Comparison of ENCODE assay signal across 8 mouse cellular contexts in genomic region chr1:172619235-172619634, GRCm38 (mm10). TPM values are rescaled to one million over a fixed set of nuclear protein-coding genes. Genes with fewer than 3 reads are reported as not detected.
DNase-seq lines count a peak whose midpoint lies in the region; TF ChIP-seq lines count a peak whose summit lies in the region.
"Had no signal": no experiment of that assay in that cellular context is flagged by ENCODE, and none has a peak within 500 bp of the region (broad histone marks: within the 10 kb centered on the region; RNA-seq: fewer than 3 reads in every experiment).

No protein-coding gene starts in this region.

- peak; percentile 74 for TF ChIP-seq RAD21 in MEL (IDR thresholded peaks at IDR 0.05; ENCODE audit: low read depth, low read length)

- intact Hi-C loops in gastrocnemius, adult 2 months (cut with DNase I): loop anchor here (1.0 kb wide), 1 partner anchor 15 kb away; no protein-coding TSS in a partner anchor

- H3K9me3 ChIP-seq in MEL (replicated peaks; ENCODE audit: insufficient read depth, low read length): no peaks in the 10 kb centered on the region

- peak; percentile 83 to 98 (median 83) for TF ChIP-seq CTCF in MEL (IDR thresholded peaks at IDR 0.05 in 2 of 3, conservative IDR thresholded peaks at IDR 0.05 in 1 of 3; ENCODE audit: control insufficient read depth in 1 of 3, insufficient read depth in 1 of 3, low read depth in 2 of 3, low read length in 3 of 3, poor library complexity in 1 of 3, severe bottlenecking in 1 of 3)
- TF ChIP-seq CTCF in gastrocnemius, adult 2 months (IDR thresholded peaks at IDR 0.05): peak; percentile 96

- no peak overlapping the region for H3K27ac ChIP-seq in MEL (ENCODE audit: control insufficient read depth, low read depth, low read length)
- no peak overlapping the region for H3K27ac ChIP-seq in gastrocnemius, adult 2 months

- no peaks in the 10 kb centered on the region for H3K4me1 ChIP-seq in MEL (ENCODE audit: control insufficient read depth in 1 of 2, insufficient read depth in 2 of 2, low read length in 2 of 2)

- TF ChIP-seq EP300 in MEL (IDR thresholded peaks at IDR 0.05; ENCODE audit: low read depth in 1 of 2, low read length in 2 of 2): no peak

- peaks cover 0 to 4% of the 10 kb centered on the region in 2 experiments; a peak in 2 of 4 replicates for H3K27me3 ChIP-seq in MEL (ENCODE audit: control insufficient read depth in 1 of 2, insufficient read depth in 2 of 2, low read length in 2 of 2)

- no peaks in the 10 kb centered on the region for H3K79me2 ChIP-seq in MEL (ENCODE audit: control insufficient read depth, insufficient read depth, low read length, poor library complexity)

- no peak overlapping the region for H3K4me3 ChIP-seq in MEL (ENCODE audit: control insufficient read depth in 1 of 2, insufficient read depth in 1 of 2, low read depth in 2 of 2, low read length in 2 of 2)
- H3K4me3 ChIP-seq in gastrocnemius, adult 2 months: peak overlapping the region; percentile 13; the same call in 1 of the 2 replicates

- DNase-seq in CD4-positive, CD25-positive, alpha-beta regulatory T cell, adult 2 months (ENCODE audit: low read depth, low spot score): peak; percentile 78
- DNase-seq in MEL (ENCODE audit: low read depth, low spot score): peak; percentile 60
- peak; percentile 47 for DNase-seq in cerebellum, adult 11-12 months
- peak; percentile 83 for DNase-seq in gastrocnemius, adult 2 months
- peak; percentile 89 for DNase-seq in kidney, postnatal 10 days
- DNase-seq in lung, postnatal 10 days: peak; percentile 80
- DNase-seq in skeletal muscle tissue, adult 2 months (ENCODE audit: low read depth, low spot score): peak; percentile 35

- no peak overlapping the region for H3K9ac ChIP-seq in MEL (ENCODE audit: control insufficient read depth, low read depth, low read length, poor library complexity, severe bottlenecking)

- no peaks in the 10 kb centered on the region for H3K36me3 ChIP-seq in MEL (ENCODE audit: control insufficient read depth in 1 of 2, insufficient read depth in 2 of 2, low read length in 2 of 2)

- no peak for TF ChIP-seq POLR2A in MEL (IDR thresholded peaks at IDR 0.05; ENCODE audit: control insufficient read depth in 1 of 2, insufficient read depth in 1 of 2, low read depth in 1 of 2, low read length in 2 of 2, poor library complexity in 1 of 2)

TF ChIP-seq in MEL, 35 proteins besides CTCF, POLR2A, EP300 and RAD21:
- TF ChIP-seq KAT2A (conservative IDR thresholded peaks at IDR 0.05; ENCODE audit: low read depth, low read length): no peak
- TF ChIP-seq ZC3H11A (IDR thresholded peaks at IDR 0.05; ENCODE audit: low read depth, low read length): peak; percentile 62
- TF ChIP-seq NELFE (IDR thresholded peaks at IDR 0.05; ENCODE audit: low read depth, low read length): no peak
- no peak for TF ChIP-seq USF1 (IDR thresholded peaks at IDR 0.05; ENCODE audit: low read depth, low read length)
- TF ChIP-seq POLR2AphosphoS2 (IDR thresholded peaks at IDR 0.05; ENCODE audit: low read length): no peak
- no peak for TF ChIP-seq JUND (IDR thresholded peaks at IDR 0.05; ENCODE audit: low read depth, low read length)
- TF ChIP-seq USF2 (IDR thresholded peaks at IDR 0.05; ENCODE audit: borderline replicate concordance in 1 of 2, insufficient read depth in 1 of 2, low read depth in 1 of 2, low read length in 2 of 2): no peak
- TF ChIP-seq RCOR1 (IDR thresholded peaks at IDR 0.05; ENCODE audit: low read depth, low read length): no peak
- TF ChIP-seq SMC3 (IDR thresholded peaks at IDR 0.05; ENCODE audit: low read depth, low read length): peak; percentile 87
- TF ChIP-seq ZMIZ1 (IDR thresholded peaks at IDR 0.05; ENCODE audit: low read depth, low read length): no peak
- no peak for TF ChIP-seq MAZ (IDR thresholded peaks at IDR 0.05; ENCODE audit: low read depth, low read length)
- no peak for TF ChIP-seq MEF2A (IDR thresholded peaks at IDR 0.05; ENCODE audit: extremely low read depth, insufficient replicate concordance, low read depth, low read length, poor library complexity, severe bottlenecking)
- TF ChIP-seq GATA1 (IDR thresholded peaks at IDR 0.05; ENCODE audit: low read depth, low read length): no peak
- no peak for TF ChIP-seq CHD2 (IDR thresholded peaks at IDR 0.05; ENCODE audit: low read length)
TF ChIP-seq in MEL: peak in this region for 2.

RNA-seq across cellular contexts. Expression of gene Dusp23, which starts 13.5 kb away (rescaled TPM):
- 0.54 and 0.65 TPM in 2 replicates for total RNA-seq in MEL (2012; rRNA removed)
- 1 to 10 TPM in 1 of 2 experiments, not detected in 1; 2.5 TPM for polyA plus RNA-seq in MEL (2012; ENCODE audit: insufficient read depth in 1 of 2, insufficient read length in 2 of 2, low read depth in 1 of 2, low replicate concordance in 2 of 2, missing spikeins in 1 of 2)
- 10 to 100 TPM; 32.4 to 33.4 TPM for total RNA-seq in gastrocnemius, adult 2 months (2021)

RNA-seq across cellular contexts. Expression of gene Fcrl6, which starts 16.9 kb away (rescaled TPM):
- total RNA-seq in MEL (2012; rRNA removed): not detected in 2 replicates
- not detected for polyA plus RNA-seq in MEL (2012; ENCODE audit: insufficient read depth in 1 of 2, insufficient read length in 2 of 2, low read depth in 1 of 2, low replicate concordance in 2 of 2, missing spikeins in 1 of 2)
- not detected for total RNA-seq in gastrocnemius, adult 2 months (2021)
- polyA plus RNA-seq: large intestine, adult 2 months had no signal

RNA-seq across cellular contexts. Expression of gene Slamf8, which starts 28.9 kb away (rescaled TPM):
- total RNA-seq in MEL (2012; rRNA removed): not detected in 2 replicates
- not detected for polyA plus RNA-seq in MEL (2012; ENCODE audit: insufficient read depth in 1 of 2, insufficient read length in 2 of 2, low read depth in 1 of 2, low replicate concordance in 2 of 2, missing spikeins in 1 of 2)
- total RNA-seq in gastrocnemius, adult 2 months (2021): under 1 TPM in 1 of 2 experiments, not detected in 1; 0.14 TPM

Comparison
In these comparisons a context has a peak if more than half of its experiments do, and no peak if none do; other contexts are left out.
1. DNase-seq: peak in every context shown above with its lines; median percentile 89 in kidney, postnatal 10 days; 83 in gastrocnemius, adult 2 months; 80 in lung, postnatal 10 days; 78 in CD4-positive, CD25-positive, alpha-beta regulatory T cell, adult 2 months; 60 in MEL; 47 in cerebellum, adult 11-12 months; 35 in skeletal muscle tissue, adult 2 months.
2. RNA of gene Dusp23, which starts 13.5 kb away (total RNA-seq): 32.4 to 33.4 TPM in gastrocnemius, adult 2 months; 0.54 to 0.65 TPM in MEL; every median in the first group is over 10 times any median in the second.